Mouse (Mus musculus) layer of hippocampus, postnatal 14 days (tissue): Measurements from ENCODE around the gene Fbxl2. TPM values are rescaled to one million over a fixed set of nuclear protein-coding genes. Genes with fewer than 3 reads are reported as not detected.

Experiments
- DNase-seq, 2 experiments: peaks; one replicate each; pipeline ENCODE4 v3.0.0; 2021 to 2022; ENCODE audit warnings: low spot score in 2 of 2, mixed read lengths in 1 of 2
- total RNA-seq, 2 experiments: library from RNA; stranded (reverse); gene quantifications; 2 replicates each; pipeline ENCODE4 v1.2.3; 2021

Fbxl2 gene
- total RNA-seq, 2 experiments from 2014 or later, result 28.5 to 31.8 TPM

- DNase-seq, result no peak
Observed at GRCm38 (mm10) chr9:113975442-113975841, 70.5 kb downstream of the Fbxl2 start.

DNA sequence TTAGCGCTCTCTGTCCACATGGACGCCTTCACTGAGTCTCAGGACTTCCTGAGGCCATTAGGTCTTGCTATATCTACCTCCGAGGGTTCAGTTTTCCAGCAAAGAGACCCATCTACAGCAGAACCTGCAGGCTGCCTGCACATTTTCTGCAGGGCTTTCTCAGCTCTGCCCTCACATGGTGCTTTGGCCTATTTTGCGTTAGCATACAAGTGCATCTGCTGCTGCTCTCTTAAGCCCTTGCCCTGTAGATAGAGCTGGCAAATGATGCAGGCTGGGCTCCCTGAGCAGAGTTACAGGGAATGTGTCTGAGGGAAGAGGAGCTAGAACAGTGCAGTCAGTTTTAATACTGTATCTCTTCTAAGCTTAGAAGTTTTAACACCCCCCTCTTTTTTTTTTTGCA is 71.0 kb downstream of the Fbxl2 start:
- DNase-seq, result no peak

DNA sequence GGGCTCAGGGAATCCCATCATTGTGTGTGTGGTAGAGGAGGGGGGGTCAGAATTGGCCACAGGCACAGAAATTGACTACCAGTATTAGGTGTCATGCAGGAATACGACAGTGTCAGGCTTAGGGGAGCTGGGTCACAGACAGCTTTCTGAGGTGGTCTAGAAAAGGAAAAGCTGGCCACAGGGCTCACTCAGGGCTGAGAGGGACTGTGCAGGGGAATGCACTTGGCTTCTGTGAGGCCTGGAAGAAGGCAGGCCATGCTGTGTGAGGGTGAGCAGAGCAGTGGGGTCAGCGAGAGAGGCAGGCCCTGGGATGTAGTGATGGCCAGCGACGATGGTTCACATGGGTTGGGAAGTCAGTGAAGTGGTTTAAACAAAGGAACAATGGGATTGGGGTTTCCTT is 72.1 kb downstream of the Fbxl2 start:
- DNase-seq, result no peak

DNA sequence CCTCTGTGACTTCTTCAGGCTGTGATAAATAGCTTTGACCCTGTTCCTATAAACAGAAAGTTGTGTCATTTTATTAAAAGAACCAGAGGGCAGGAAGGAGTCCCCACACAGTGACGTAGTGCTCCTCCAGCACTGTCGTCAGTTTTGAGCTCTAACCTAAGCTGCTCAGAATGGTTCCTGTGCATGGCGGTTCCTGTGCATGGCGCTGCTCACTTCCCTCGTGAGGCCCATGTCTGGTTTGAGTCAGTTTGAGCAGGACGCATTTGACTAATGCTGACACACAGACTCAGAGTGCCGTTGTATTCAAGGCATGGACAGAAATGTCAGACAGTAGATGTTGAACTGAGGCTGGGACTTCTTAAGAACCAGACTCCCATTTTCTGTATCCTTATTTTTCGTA is 74.4 kb downstream of the Fbxl2 start:
- no peak for DNase-seq

- DNase-seq, result no peak
Observed at GRCm38 (mm10) chr9:113970041-113970440, 76.0 kb downstream of the Fbxl2 start.

DNA sequence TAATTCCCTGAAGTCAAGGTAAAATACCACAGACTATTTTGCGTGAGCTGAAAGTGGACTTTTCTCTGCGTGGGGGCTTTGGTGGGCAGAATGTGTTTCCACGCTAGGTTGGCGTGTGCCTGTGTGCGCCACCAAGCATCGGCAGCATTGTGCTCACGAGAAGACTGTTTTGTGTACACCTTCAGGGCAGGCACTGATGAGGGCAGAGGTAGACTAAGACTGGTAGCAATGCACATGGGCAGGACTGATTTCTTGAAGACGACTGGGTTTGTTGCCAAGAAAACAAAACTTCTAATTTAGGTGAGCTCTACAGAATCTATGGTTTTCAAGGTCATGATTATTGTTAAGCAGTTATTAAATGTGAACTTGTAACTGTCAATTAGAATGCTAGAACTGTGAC is 76.6 kb downstream of the Fbxl2 start:
- DNase-seq, result no peak

DNA sequence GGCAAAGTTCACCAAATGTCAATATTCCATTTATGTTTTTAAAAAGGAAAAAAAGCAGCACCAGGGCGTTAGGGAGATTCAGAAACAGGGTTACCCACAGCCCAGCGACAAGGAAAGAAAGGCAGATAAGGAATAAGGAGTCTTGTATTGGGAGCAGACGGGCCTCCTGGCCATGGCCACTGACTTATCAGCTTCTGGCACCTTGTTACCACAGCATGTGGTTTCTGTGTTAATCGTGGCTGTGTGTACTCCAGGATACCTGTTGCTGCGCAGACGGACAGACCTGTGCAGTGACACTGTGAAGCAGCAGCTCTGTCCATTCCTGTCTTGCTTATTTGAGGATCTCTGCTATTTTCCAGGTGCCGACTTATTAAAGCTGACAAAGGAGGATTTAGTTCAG is 77.0 kb downstream of the Fbxl2 start:
- DNase-seq, result no peak

DNA sequence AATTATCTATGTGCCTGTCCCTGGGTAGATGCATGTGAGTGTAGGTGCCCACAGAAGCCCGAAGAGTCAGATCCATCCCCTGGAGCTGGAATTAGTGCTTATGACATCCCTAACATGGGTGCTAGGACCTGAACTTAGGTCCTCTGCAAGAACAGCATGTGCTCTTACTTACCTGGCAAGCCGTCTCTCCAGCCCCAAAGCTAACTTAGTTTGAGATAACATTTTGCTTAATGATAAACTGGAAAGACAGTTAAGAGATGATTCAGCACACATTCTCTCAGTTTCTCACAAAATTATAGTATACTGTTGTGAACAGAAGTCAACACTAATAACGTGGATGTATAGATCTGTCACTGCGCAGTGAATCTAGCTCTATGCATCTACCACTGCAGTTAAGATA is 79.2 kb downstream of the Fbxl2 start:
- no peak for DNase-seq

DNA sequence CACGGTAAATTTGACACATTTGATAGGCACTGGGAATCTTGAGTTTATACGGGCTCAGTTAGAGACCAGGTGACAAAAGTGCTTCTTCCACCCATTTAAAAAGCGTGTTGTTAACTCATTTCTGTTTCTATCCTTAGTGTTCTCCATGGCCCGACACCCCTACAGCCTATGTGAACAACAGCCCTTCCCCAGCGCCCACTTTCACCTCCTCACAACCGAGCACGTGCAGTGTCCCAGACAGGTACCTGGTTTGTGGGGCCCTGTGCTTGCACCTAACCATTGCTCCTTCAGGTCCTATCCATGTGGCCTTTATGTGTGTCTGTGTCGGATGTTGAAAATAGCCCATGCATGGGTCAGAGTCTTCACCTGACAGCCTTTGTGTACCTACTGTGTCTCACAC is 81.6 kb downstream of the Fbxl2 start:
- no peak for DNase-seq

GRCm38 (mm10) chr9:113963718-113964117 is 82.3 kb downstream of the Fbxl2 start:
- DNase-seq, result no peak

GRCm38 (mm10) chr9:113957777-113958176 is 88.2 kb downstream of the Fbxl2 start:
- no peak for DNase-seq

DNA sequence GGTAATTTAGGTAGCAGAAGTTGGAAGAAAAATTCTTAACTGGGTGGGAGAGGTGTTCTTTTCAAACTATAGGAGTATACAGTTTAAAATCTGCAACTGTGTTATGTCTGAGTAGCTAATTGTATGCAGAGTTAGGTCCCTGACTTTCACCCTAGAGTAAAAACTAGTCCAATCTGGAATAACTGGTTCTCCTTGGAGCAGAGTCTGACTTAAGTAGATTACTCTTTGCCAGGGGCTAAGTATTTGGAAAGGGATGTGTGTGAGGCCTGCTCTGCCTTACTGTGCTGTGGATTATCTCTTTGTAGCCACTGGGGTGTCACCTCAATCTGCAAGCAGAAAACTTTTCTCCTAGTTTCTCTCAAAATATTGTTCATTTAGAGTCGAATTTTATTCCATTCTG is 98.8 kb downstream of the Fbxl2 start:
- no peak for DNase-seq

DNA sequence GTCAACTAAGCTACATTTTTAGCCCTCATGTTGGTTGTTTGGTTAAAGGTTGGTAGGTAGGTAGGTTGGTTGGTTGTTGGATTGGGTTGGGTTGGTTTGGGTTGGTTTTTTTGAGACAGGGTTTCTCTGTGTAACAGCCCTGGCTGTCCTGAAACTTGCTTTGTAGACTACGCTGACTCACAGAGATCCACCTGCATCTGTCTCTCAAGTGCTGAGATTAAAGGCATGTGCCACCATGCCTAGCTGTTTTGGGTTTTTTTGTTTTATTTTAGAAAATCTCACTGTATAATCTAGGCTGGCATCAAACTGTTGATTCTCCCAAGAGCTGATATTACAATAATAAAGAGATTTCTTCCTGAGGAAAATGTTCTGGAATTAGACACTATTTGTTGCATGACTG is 102.6 kb downstream of the Fbxl2 start:
- DNase-seq, result no peak

DNA sequence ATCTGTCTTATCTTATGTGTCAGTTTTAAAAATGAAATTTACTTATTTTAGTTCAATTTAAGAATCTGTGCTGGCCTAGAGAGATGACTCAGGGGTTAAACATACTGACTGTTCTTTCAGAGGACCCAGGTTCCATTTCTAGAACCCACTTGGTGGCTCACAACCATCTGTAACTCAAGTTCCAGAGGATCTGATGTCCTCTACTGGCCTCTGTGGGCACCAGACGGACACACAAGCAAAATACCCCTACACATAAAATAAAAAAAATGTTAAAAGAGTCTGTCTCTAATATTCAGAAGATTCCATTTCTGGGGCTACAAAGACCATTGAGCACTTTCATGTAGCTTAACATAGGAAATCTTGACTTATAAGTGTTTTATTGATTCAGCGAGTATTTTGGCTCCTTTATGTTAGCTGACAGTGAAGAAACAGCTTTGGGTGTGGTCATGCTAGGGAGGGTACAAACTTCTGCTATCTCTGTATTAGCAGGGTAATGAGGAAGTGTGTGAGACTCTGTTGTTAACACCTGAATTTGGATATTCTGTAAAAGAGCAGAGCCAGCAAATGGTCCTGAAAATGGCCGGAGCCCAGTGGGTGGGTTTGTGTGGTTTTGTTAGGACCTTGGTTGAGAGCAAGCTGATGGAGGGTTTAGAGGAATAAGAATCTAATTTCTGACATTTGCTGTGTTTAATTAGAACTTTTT is 104.7 kb downstream of the Fbxl2 start:
- DNase-seq, result no peak

DNA sequence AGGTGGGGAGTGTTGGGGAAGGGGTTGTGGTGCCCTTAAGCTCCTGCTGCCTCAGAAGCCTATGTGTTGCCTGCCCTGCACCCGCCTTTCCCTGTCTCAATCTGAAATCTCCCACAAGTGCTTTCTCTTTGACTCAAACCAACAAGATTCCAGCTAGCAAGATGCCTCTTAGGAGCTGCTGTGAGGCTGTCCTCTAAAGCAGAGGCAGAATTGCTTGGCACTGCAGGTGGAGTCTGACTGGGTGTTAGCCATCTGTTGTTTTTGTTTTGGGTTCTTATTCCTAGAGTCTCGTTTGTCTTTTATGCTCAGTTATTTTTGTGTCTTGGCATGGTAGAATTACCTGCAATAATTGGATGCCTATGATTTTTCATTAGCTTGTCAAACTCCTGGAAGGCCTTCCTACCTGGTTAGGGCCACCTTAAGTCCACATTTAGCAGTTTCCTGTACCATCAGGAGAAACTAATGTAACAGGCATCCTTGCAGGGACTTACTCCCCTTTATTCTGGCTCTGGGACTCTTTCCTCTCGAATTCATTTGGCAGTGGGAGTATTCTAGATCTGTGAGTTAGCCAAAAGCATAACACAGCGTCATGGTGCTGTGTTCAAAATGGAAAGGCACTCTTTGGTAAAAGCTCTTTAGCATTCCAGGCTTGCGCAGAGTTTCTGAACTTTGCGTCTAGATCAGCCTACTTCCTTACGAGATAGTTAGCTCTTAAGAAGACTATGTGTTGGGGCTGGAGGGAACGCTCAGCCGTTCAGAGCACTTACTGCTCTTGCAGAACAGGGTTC is 106.7 kb downstream of the Fbxl2 start:
- no peak for DNase-seq

DNA sequence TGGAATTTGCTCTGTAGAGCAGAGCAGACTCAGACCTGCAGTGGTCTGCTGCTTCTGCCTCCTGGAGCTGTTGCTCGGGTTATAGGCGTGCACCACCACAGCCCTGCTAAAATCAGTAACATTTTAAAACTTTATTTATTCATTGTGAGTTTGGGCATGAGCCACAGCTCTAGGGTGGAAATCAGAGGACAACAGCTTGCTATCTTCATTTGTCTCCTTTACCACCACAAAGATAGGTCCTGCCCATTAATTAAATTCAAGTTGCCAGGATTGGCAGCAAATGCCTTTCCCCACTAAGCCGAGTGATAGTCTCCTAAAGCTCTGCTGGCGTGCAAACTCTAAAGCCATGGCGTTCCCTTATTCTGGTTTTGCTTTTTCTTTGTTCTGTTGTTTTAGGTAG is 110.4 kb downstream of the Fbxl2 start:
- DNase-seq, result no peak

GRCm38 (mm10) chr9:113932501-113932900 is 113.5 kb downstream of the Fbxl2 start:
- DNase-seq, result no peak

DNA sequence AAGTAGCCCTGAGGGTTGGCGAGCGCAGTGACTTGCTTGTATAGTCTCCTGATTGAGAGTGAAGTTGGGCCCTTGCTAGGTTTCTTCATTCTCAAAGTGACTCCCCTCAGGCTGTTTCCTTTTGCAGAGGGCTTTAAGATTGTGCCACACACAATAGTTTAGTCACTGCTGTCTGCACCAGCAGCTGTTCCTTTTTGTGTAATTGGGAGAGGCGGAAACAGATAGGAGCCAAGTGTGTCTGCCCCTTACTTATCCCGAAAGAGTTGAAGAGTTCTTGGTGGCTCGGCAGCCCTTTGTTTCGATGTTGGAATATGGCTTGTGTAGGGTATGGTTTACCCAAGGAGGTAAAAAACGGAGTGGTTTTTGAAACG is 113.9 kb downstream of the Fbxl2 start:
- DNase-seq, result no peak

DNA sequence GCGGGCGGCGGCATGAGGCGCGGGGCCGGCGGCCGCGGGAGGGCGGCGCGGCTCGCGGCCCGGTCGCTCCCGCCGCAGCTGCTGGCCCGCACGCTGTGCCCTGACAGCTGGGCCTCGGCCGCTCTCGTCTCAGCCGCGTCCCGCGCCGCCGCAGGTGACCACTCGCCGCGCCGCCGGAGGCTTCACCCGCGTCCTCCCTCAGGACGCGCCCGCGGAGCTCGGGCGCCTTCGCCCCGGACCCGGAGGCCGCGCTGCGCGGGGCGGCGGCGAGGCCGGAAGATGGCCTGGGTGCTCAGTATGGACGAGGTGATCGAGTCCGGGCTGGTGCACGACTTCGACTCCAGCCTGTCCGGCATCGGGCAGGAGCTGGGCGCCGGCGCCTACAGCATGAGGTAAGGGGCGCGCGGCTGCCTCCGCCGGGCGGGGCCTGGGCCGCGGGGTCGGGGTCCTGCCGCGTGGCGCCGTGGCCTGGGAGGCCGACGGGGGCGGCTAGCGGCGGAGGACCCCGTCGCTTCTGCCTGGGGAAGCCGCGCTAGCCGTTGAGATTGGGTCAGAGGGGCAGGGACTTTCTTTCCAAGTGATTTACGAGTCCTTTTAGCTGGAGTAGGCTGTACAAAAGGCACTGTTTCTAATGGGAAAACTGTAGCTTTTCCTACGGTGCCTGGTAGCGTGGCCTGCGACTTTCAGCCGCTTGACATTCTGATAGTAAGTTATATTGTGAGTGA is 114.5 kb downstream of the Fbxl2 start:
- no peak for DNase-seq

GRCm38 (mm10) chr9:113930534-113931374 is 115.2 kb downstream of the Fbxl2 start, which contains the start of gene Ubp1:
Gene Ubp1, plus strand, starts transcription at chr9:113930934.
- DNase-seq, result peak; percentile 94 to 98

DNA sequence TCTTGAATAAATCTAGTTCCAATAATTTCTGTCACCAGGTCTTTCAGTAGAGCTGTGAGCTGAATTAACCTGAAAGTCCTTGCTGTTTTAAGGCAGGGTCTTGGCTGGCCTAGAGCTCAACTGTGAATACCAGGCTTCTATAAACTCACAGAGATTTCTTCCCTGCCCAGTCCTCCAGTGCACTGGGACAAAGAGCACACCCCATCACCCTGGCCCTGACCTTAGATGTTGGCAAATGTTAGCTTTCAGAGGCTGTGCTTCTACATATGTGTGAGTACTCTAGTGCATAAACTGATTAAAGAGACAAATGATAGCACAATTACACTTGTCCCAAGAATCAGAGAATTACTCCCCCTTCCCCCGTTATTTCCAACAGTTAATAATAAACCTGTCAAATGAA is 116.3 kb downstream of the Fbxl2 start:
- no peak for DNase-seq
